Mouse (Mus musculus) hindbrain, embryonic 14.5 days (tissue): ENCODE measurements at regions not wholly inside any gene's neighbourhood (a gene's known extent, or its start where the extent isn't known, plus 50 kb on each side); places are given as distances from the start of the nearest gene placed in this dataset.
A peak's percentile ranks its signal among the peaks of the same experiment; 100 is the strongest.

ENCODE experiments used
- ATAC-seq: fragments of 200-750 bp; cut with Nextera tagmentation; 2 replicates; pipeline ENCODE4 v1.8.0; 2017; ENCODE audit warnings: moderate number of reproducible peaks, mild to moderate bottlenecking, moderate TSS enrichment, moderate library complexity; ENCODE audit not compliant: low FRiP score
- DNase-seq: peaks from one replicate; pipeline ENCODE4 v3.0.0-alpha.2; 2015; ENCODE audit warnings: low spot score
- H3K27ac ChIP-seq: fragments of 300-500 bp; sonication (generic); 2 replicates; pipeline ENCODE4 v1.5.1; 2014; ENCODE audit warnings: mild to moderate bottlenecking, moderate library complexity
- H3K27me3 ChIP-seq: fragments of 300-500 bp; sonication (generic); 2 replicates; pipeline ENCODE4 v1.6.1; 2014; ENCODE audit warnings: mild to moderate bottlenecking, low read length, mixed read lengths; ENCODE audit not compliant: control insufficient read depth, insufficient read depth
- H3K36me3 ChIP-seq: fragments of 300-500 bp; sonication (generic); replicated peaks from 2 replicates; pipeline ENCODE4 v1.6.1; 2014; ENCODE audit not compliant: control insufficient read depth, insufficient read depth
- H3K4me1 ChIP-seq: fragments of 300-500 bp; sonication (generic); replicated peaks from 2 replicates; pipeline ENCODE4 v1.6.1; 2014; ENCODE audit warnings: antibody characterized with exemption, low read length, mixed read lengths; ENCODE audit not compliant: control insufficient read depth, insufficient read depth
- H3K4me2 ChIP-seq: fragments of 300-500 bp; sonication (generic); replicated peaks from 2 replicates; pipeline ENCODE4 v1.6.1; 2014; ENCODE audit warnings: mild to moderate bottlenecking, moderate library complexity
- H3K4me3 ChIP-seq: fragments of 300-500 bp; sonication (generic); replicated peaks from 2 replicates; pipeline ENCODE4 v1.5.1; 2014; ENCODE audit warnings: mild to moderate bottlenecking, low read length
- H3K9ac ChIP-seq: fragments of 300-500 bp; sonication (generic); 2 replicates; pipeline ENCODE4 v1.6.1; 2014
- H3K9me3 ChIP-seq: fragments of 300-500 bp; sonication (generic); 2 replicates; pipeline ENCODE4 v1.6.1; 2016; ENCODE audit warnings: low read length; ENCODE audit not compliant: control insufficient read depth
- WGBS: fragments of 180-500 bp; shearing (Covaris S2); extraction: QIAGEN DNeasy Blood & Tissue Kit; methylation state at CpG from one replicate; pipeline ENCODE4 v1.1.7; 2014; 5-methylcytosine and 5-hydroxymethylcytosine counted together

DNA sequence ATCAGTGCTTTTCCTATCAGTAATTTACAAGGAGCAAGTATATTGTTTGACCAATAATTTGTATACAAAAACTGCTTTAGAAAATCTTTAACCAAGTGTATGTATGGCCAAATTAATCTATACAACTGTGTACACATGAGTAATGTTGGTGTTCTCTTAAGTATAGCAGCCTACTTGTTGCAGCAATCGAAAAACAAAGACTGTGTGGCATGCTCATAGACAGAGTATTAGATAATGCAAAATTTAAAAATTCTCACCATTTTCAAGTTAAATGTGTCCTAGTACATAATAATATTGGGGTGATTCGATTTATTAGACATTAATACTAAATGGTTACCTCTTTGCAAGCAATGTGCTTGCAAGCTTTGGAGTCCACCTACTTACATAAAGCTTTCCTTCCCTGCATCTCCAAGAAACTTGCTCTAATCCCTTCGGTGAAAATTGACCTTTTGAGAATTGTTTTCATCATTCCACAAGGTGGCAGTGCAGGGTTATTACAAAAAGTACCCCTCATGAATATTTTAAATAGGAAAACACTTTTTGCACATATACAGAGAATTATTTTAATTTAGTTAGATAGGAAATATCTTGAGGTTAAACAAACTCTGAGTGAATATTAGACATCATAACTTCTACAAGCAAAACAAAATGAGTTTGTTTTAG lies 423.4 kb upstream of the Tecrl start:
- Histone ChIP-seq H3K9ac (no peak overlapping the region), H3K27me3 (no peaks in the 10 kb centered on the region), H3K4me2 (no peak overlapping the region), H3K36me3 (no peaks in the 10 kb centered on the region), H3K4me3 (no peak overlapping the region), H3K27ac (no peak overlapping the region), H3K4me1 (no peaks in the 10 kb centered on the region), H3K9me3 (no peaks in the 10 kb centered on the region)
- DNase-seq (peak; percentile 86), ATAC-seq (no peak)
- WGBS: 31% methylated on average over 3 of the region's 3 CpGs

DNA sequence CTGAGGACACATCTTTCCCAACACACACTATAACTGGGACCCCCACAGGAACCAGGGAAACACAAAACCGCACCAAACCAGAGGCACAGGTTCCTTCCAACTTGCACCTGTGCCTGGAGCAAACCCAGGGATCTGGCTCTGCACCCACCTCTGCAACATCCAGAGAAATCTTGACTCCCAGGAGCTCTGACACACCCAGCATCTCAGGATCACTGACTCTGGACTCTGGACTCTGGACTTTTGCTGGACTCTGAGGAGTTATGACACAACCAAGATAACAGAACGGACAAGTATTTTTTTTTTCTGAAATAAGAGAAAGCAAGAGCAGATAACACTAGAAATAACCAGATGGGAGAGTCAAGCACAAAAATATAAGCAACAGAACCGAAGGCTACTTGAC lies 386.9 kb upstream of the Tecrl start:
- Histone ChIP-seq H3K9me3 (no peaks in the 10 kb centered on the region), H3K27ac (no peak overlapping the region), H3K4me1 (no peaks in the 10 kb centered on the region), H3K9ac (no peak overlapping the region), H3K27me3 (no peaks in the 10 kb centered on the region), H3K4me2 (no peak overlapping the region), H3K4me3 (no peak overlapping the region), H3K36me3 (no peaks in the 10 kb centered on the region)
- no peak for DNase-seq
- no peak for ATAC-seq
- WGBS: 85% methylated on average over 3 of the region's 3 CpGs

DNA sequence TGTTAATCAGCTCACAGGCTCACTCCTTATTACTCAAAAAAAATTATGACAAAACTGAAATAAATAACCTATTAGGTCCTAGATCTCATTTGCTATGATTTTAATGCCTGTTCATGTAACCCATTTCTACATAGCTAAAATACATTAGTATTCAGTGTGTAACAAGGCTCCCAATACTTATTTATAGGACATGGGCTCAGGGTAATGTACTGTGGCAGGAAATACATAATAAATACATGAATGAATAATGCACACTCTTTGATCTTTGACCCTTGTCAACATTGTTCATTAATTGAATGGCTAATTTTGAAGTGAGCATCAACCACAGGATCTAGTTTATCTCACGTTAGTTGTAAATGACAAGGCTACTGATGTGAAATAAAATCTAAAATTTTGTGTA lies 340.4 kb upstream of the Tecrl start:
- 38% methylated on average over 1 of the region's 1 CpGs for WGBS
- ATAC-seq (no peak), DNase-seq (no peak)
- H3K4me2 ChIP-seq: no peak overlapping the region
- H3K27me3 ChIP-seq: no peaks in the 10 kb centered on the region
- no peak overlapping the region for H3K4me3 ChIP-seq
- no peaks in the 10 kb centered on the region for H3K36me3 ChIP-seq
- no peak overlapping the region for H3K9ac ChIP-seq
- H3K4me1 ChIP-seq: no peaks in the 10 kb centered on the region
- H3K27ac ChIP-seq: no peak overlapping the region
- H3K9me3 ChIP-seq: no peaks in the 10 kb centered on the region

DNA sequence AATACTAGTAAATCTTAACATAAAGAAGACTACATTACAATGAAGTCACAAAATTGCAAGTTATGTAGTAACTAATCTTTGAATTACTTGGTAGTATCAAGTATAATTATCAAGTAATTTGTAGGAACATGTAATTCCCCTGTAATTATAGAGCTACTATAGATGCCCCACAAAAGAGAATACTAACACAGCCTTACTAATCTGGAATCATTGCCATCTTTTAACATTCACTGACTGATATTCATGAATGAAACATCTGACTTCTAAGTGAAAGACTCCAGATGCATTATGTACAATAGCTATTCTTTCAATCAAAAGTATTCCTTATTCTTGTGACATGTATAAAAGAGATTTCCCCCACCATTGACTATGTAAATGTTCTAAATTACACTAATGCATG lies 337.3 kb upstream of the Tecrl start:
- Histone ChIP-seq H3K36me3 (no peaks in the 10 kb centered on the region), H3K9ac (no peak overlapping the region), H3K27me3 (no peaks in the 10 kb centered on the region), H3K4me1 (no peaks in the 10 kb centered on the region), H3K27ac (no peak overlapping the region), H3K9me3 (no peaks in the 10 kb centered on the region), H3K4me3 (no peak overlapping the region), H3K4me2 (no peak overlapping the region)
- ATAC-seq (no peak), DNase-seq (no peak)

DNA sequence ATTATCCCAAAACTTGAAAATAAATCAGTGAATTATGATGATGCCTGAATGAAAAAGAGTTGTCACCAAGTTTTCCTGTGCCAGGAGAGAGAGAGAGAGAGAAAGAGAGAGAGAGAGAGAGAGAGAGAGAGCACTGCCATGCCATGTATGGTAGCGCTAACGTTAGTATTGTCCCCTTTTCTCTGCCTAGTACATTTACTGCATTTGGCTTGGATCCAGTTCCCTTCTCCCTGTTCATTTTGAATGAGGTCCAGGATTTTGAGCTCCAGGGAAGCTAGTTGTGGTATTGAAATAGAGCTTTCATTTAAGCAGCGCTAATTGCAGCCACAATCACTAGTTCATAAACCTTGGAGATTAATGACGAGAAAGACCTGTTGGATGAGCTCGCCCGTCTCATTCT lies 323.4 kb upstream of the Tecrl start:
- 51% methylated on average over 6 of the region's 6 CpGs for WGBS
- Histone ChIP-seq H3K9ac (no peak overlapping the region), H3K9me3 (no peaks in the 10 kb centered on the region), H3K4me3 (no peak overlapping the region), H3K36me3 (no peaks in the 10 kb centered on the region), H3K27ac (no peak overlapping the region), H3K4me2 (peak overlapping the region; percentile 7; the same call in 1 of the 2 replicates), H3K4me1 (no peaks in the 10 kb centered on the region; the same call in 1 of the 2 replicates), H3K27me3 (no peaks in the 10 kb centered on the region)
- ATAC-seq (no peak), DNase-seq (peak; percentile 52)

DNA sequence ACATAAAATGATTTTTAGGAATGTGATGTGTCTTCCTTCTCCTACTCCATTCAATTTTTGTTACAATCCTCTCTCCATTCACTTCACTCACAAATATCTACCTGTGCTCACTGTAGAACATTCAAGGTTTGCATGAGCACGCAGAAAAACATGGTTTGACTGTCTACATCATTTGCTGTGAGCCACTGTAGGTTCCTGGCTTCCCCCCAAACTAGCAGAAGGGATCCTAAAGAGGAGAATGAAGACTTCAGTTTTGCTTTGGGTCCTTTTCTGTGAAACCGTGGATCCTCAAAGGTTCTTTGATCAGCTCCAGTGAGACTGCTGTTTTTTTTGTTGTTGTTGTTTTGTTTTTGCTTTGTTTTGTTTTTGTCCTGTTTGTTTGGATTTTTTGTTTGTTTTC lies 304.1 kb upstream of the Tecrl start:
- no peak overlapping the region for H3K4me2 ChIP-seq
- H3K4me1 ChIP-seq: no peaks in the 10 kb centered on the region
- ATAC-seq: no peak
- 69% methylated on average over 2 of the region's 2 CpGs for WGBS
- DNase-seq: no peak
- no peak overlapping the region for H3K4me3 ChIP-seq
- H3K9ac ChIP-seq: no peak overlapping the region
- no peaks in the 10 kb centered on the region for H3K27me3 ChIP-seq
- H3K27ac ChIP-seq: no peak overlapping the region
- H3K9me3 ChIP-seq: no peaks in the 10 kb centered on the region
- no peaks in the 10 kb centered on the region for H3K36me3 ChIP-seq

DNA sequence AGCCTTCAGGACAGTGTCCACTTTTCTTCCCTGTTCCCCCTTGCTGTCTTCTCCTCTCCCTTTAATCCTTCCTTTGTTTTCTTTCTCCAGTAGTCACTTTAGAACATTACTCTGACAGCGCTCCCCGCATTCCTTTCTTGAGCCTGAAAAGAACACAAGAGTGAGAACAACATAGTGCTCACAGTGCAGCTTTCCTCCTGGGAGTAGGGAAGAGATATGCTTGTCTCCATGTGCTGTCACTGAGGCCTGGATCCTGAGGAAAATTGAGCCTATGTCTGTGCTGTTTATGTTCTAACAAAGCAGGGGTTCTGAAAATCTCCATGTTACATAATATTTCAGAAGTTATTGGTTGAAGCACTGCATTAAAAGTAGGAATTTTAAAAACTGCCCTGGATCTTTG lies 296.3 kb upstream of the Tecrl start:
- Histone ChIP-seq H3K27ac (no peak overlapping the region), H3K4me1 (no peaks in the 10 kb centered on the region), H3K9me3 (no peaks in the 10 kb centered on the region), H3K36me3 (no peaks in the 10 kb centered on the region), H3K4me2 (no peak overlapping the region), H3K27me3 (no peaks in the 10 kb centered on the region), H3K4me3 (no peak overlapping the region), H3K9ac (no peak overlapping the region)
- ATAC-seq (no peak), DNase-seq (no peak)
- WGBS: 15% methylated on average over 2 of the region's 2 CpGs

DNA sequence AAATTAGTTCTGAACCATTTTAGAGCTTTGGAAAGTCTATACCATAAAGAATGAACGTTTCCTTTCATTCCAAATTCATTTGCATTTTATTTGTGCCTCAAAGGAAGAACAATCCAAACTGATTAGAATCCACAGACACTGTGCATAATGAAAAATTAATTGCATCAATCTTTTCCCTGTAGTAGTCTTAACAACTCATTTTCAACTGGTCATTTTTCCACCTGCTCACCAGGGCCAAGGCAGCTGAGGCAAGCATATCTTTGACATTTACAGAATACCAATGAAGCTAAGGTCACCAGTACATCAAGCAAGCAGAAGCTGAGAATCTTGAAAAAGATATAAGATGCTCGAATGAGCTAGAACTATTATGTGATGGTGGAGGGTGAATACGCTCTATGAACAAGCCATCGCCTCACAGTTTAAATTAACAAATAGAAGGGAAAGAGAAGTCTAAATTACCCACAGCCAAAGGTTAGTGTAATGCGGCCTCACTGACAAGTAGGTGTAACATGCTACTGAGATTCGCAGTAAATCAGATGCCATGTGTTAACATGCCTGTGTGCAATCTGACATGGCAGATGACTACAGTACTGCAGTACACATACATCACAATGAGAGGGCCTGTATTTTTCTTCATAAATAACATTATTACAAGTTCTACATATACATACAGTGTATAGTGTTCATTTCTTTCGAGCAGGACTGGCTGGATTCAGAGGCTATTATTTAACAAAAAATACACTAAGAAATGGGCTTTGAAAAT lies 267.8 kb upstream of the Tecrl start:
- H3K9ac ChIP-seq: no peak overlapping the region
- no peak overlapping the region for H3K27ac ChIP-seq
- no peak; the same call in 1 of the 2 replicates for ATAC-seq
- H3K9me3 ChIP-seq: no peaks in the 10 kb centered on the region
- whole genome bisulfite sequencing: 62% methylated on average over 7 of the region's 7 CpGs
- H3K27me3 ChIP-seq: no peaks in the 10 kb centered on the region
- H3K36me3 ChIP-seq: no peaks in the 10 kb centered on the region
- no peak overlapping the region for H3K4me3 ChIP-seq
- DNase-seq: no peak
- no peaks in the 10 kb centered on the region for H3K4me1 ChIP-seq
- H3K4me2 ChIP-seq: no peak overlapping the region

DNA sequence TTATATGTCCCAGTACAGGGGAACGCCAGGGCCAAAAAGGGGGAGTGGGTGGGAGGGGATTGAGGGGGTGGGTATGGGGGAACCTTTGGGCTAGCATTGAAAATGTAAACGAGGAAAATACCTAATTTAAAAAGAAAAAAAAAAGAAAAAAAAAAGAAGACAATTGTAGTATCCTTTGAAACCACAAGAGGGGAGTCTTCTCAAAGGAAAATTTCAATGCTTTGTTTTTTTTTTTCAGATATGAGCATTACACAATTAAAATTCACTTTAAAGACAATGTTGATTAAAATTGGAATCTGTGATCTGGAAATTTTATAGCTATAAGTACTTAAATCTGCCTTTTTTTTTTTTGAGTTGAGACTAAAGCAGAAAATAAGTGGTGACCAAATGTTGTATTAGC lies 255.8 kb upstream of the Tecrl start:
- no peak overlapping the region for H3K4me3 ChIP-seq
- no peaks in the 10 kb centered on the region for H3K36me3 ChIP-seq
- no peak for ATAC-seq

More for the DNA sequence above, 255.8 kb upstream of the Tecrl start:
- no peak overlapping the region for H3K9ac ChIP-seq
- peak; percentile 34 for DNase-seq
- H3K27me3 ChIP-seq: no peaks in the 10 kb centered on the region
- no peak overlapping the region for H3K27ac ChIP-seq
- no peaks in the 10 kb centered on the region for H3K4me1 ChIP-seq
- no peak overlapping the region for H3K4me2 ChIP-seq
- 44% methylated on average over 2 of the region's 2 CpGs for WGBS
- no peaks in the 10 kb centered on the region for H3K9me3 ChIP-seq
